In the genomic region with DNA sequence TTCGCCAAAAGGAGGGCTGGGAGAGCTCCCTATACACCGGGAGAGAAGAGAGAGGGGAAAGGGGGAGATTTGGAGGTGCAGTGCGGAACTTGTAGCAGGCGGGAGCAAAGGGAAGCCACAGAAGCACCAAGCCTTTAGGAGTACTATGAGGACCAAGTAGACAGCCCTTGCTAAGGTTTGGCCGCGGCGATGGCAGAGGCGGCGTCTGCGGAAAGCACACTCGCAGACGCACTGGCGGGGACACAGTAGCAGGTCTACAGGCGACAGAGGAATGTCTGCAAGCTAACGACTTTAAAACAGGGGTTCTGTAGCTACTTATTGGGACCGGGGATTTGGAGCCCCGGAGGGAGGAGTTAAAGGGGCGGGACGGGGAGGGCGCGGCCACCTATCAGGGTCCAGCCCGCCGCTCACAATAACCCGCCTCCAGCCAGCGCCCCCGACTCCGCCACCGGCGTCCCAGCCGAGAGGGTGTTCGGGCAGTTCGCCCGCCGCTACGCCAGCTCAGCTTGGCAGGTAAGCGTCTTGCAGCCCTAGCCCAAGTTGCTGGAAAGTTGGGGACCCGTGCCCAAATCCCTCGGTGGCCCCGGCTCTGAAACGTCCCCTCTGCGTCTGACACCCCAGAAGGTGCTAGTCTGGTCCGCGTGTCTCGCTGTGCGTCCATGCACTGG, we compare ENCODE assay signal across 8 mouse cellular contexts. TPM values are rescaled to one million over a fixed set of nuclear protein-coding genes. Genes with fewer than 3 reads are reported as not detected.
DNase-seq lines count a peak whose midpoint lies in the region; ATAC-seq lines count a peak whose summit lies in the region.

Gene Bik (plus strand): TSS at position 439 of the 668 bp plus-strand sequence.

- no peaks in the 10 kb centered on the region for H3K9me3 ChIP-seq in liver, embryonic 15.5 days (replicated peaks)

- peak within 1 kb of the TSS; percentile 59 for H3K4me3 ChIP-seq in liver, embryonic 15.5 days (replicated peaks)

- H3K4me2 ChIP-seq in liver, embryonic 15.5 days, result peak within 1 kb of the TSS; percentile 82

- under 1% methylated on average over 45 of the region's 45 CpGs for WGBS in liver, embryonic 15.5 days (ENCODE audit: insufficient replicate concordance)

- H3K9ac ChIP-seq in liver, embryonic 15.5 days, result peak within 1 kb of the TSS; percentile 35; the same call in 1 of the 2 replicates

- DNase-seq in Muller cell, postnatal 12 days (ENCODE audit: inconsistent ontology term), result peak; percentile 77
- DNase-seq in gastrocnemius, postnatal 36 days, result peak; percentile 35 to 49
- DNase-seq in neural tube, embryonic 10.5 days (ENCODE audit: extremely low spot score, low spot score), result peak; percentile 72
- DNase-seq in thymus, postnatal 25 days, result peak; percentile 63

- peaks cover 45% of the 10 kb centered on the region for H3K4me1 ChIP-seq in liver, embryonic 15.5 days (replicated peaks)

- ATAC-seq in common myeloid progenitor, adult 5-6 weeks (replicated peaks; ENCODE audit: low read depth, poor library complexity, severe bottlenecking), result peak; percentile 68
- ATAC-seq in inflammation-experienced regulatory T-cells, adult 6 months, result peak; percentile 80
- peak; percentile 51 for ATAC-seq in liver, embryonic 15.5 days (ENCODE audit: insufficient read depth)
- no peak for ATAC-seq in cerebellum, adult (ENCODE audit: insufficient number of reproducible peaks, low FRiP score, low TSS enrichment)

- intact Hi-C loops in gastrocnemius, postnatal 36 days (cut with DNase I), result no loop called here

- H3K36me3 ChIP-seq in liver, embryonic 15.5 days (replicated peaks), result no peaks in the 10 kb centered on the region

- H3K27ac ChIP-seq in liver, embryonic 15.5 days (replicated peaks), result no peak within 1 kb of the TSS

- peaks cover 88% of the 10 kb centered on the region for H3K27me3 ChIP-seq in liver, embryonic 15.5 days

RNA-seq across cellular contexts. Expression of gene Bik, which starts in this region (rescaled TPM):
- not detected in 2 replicates for total RNA-seq in common myeloid progenitor, adult 5-6 weeks (2017)
- 1 to 10 TPM in 1 of 2 experiments, under 1 TPM in 1; 0.76 to 1.6 TPM for total RNA-seq in gastrocnemius, postnatal 36 days (2021)
- polyA plus RNA-seq in inflammation-experienced regulatory T-cells, adult 6 months (2017; shearing (Covaris generic)), result 1 to 10 TPM; 2.7 to 3.6 (median 3.4) TPM
- polyA plus RNA-seq in liver, embryonic 15.5 days (2015; fragmentation: Nextera tagmentation; extraction: Ambion mirVana), result 1.9 and 2.2 TPM in 2 replicates

Comparison
In these comparisons a context has a peak if more than half of its experiments do, and no peak if none do; other contexts are left out.
1. Peak in ATAC-seq in common myeloid progenitor, adult 5-6 weeks; RNA of the gene not detected or under 1 TPM.